Mouse (Mus musculus) heart, embryonic 11.5 days (tissue): ENCODE data around the gene Rtn1. TPM values are rescaled to one million over a fixed set of nuclear protein-coding genes. Genes with fewer than 3 reads are reported as not detected.
A peak's percentile ranks its signal among the peaks of the same experiment; 100 is the strongest.

ENCODE experiments used
- ATAC-seq: fragments of 200-750 bp; cut with Nextera tagmentation; replicated peaks from 2 replicates; pipeline ENCODE4 v1.8.0; 2017; ENCODE audit warnings: moderate library complexity; ENCODE audit not compliant: insufficient number of reproducible peaks, low FRiP score, low TSS enrichment
- H3K27ac ChIP-seq: fragments of 300-500 bp; sonication (generic); 2 replicates; pipeline ENCODE4 v1.5.1; 2014; ENCODE audit warnings: mild to moderate bottlenecking, low read depth, low read length
- H3K27me3 ChIP-seq: fragments of 300-500 bp; sonication (generic); 2 replicates; pipeline ENCODE4 v1.6.1; 2014; ENCODE audit warnings: mild to moderate bottlenecking, low read length, mixed read lengths; ENCODE audit not compliant: control insufficient read depth, insufficient read depth
- H3K36me3 ChIP-seq: fragments of 300-500 bp; sonication (generic); 2 replicates; pipeline ENCODE4 v1.6.1; 2014; ENCODE audit warnings: mild to moderate bottlenecking, low read length, moderate library complexity, mixed read lengths; ENCODE audit not compliant: control insufficient read depth, insufficient read depth
- H3K4me1 ChIP-seq: fragments of 300-500 bp; sonication (generic); 2 replicates; pipeline ENCODE4 v1.6.1; 2014; ENCODE audit warnings: low read length; ENCODE audit not compliant: control insufficient read depth, insufficient read depth
- H3K4me2 ChIP-seq: fragments of 300-500 bp; sonication (generic); 2 replicates; pipeline ENCODE4 v1.6.1; 2014; ENCODE audit warnings: mild to moderate bottlenecking, moderate library complexity
- H3K4me3 ChIP-seq: fragments of 300-500 bp; sonication (generic); 2 replicates; pipeline ENCODE4 v1.5.1; 2014; ENCODE audit warnings: low read depth, low read length
- H3K9ac ChIP-seq: fragments of 300-500 bp; sonication (generic); 2 replicates; pipeline ENCODE4 v1.6.1; 2014; ENCODE audit warnings: mild to moderate bottlenecking, low read depth, low read length, moderate library complexity
- H3K9me3 ChIP-seq: fragments of 300-500 bp; sonication (generic); replicated peaks from 2 replicates; pipeline ENCODE4 v1.6.1; 2016; ENCODE audit warnings: low read length; ENCODE audit not compliant: control insufficient read depth
- WGBS: fragments of 180-500 bp; shearing (Covaris S2); extraction: QIAGEN DNeasy Blood & Tissue Kit; methylation state at CpG from one replicate; pipeline ENCODE4 v1.1.7; 2014; ENCODE audit not compliant: insufficient replicate concordance; 5-methylcytosine and 5-hydroxymethylcytosine counted together
- polyA plus RNA-seq: library from polyadenylated mRNA; unstranded; fragments of >200 nt; fragmentation: Nextera tagmentation; extraction: Ambion mirVana; gene quantifications from 2 replicates; pipeline ENCODE4 v1.2.1, GENCODE M21; 2014

Rtn1 gene
- polyA plus RNA-seq = 20.1 and 22.5 TPM in 2 replicates

GRCm38 (mm10) chr12:72408954-72409353, at the start of gene Rtn1:
Rtn1 (minus strand) TSS chr12:72409054.
- Histone ChIP-seq H3K4me2 (peak within 1 kb of the TSS; percentile 98), H3K9me3 (no peaks in the 10 kb centered on the region), H3K27ac (no peak within 1 kb of the TSS), H3K4me1 (peaks cover 3% of the 10 kb centered on the region; the same call in 1 of the 2 replicates), H3K9ac (peak within 1 kb of the TSS; percentile 52; the same call in 1 of the 2 replicates), H3K27me3 (peaks cover 22% of the 10 kb centered on the region), H3K4me3 (peak within 1 kb of the TSS; percentile 74), H3K36me3 (no peaks in the 10 kb centered on the region)
- no peak for ATAC-seq
- WGBS = 30% methylated on average over 6 of the region's 6 CpGs

GRCm38 (mm10) chr12:72453941-72454340, 45.1 kb upstream of the Rtn1 start:
- Histone ChIP-seq H3K9me3 (no peaks in the 10 kb centered on the region), H3K27ac (no peak overlapping the region), H3K36me3 (no peaks in the 10 kb centered on the region), H3K9ac (no peak overlapping the region), H3K4me2 (no peak overlapping the region), H3K27me3 (no peaks in the 10 kb centered on the region), H3K4me1 (no peaks in the 10 kb centered on the region), H3K4me3 (no peak overlapping the region)
- ATAC-seq = no peak
- WGBS = 66% methylated on average over 17 of the region's 17 CpGs

GRCm38 (mm10) chr12:72441839-72442576, 33.2 kb upstream of the Rtn1 start, which contains the start of gene Lrrc9:
Lrrc9 (plus strand) TSS chr12:72441866.
- Histone ChIP-seq H3K9ac (peak within 1 kb of the TSS; percentile 72), H3K36me3 (no peaks in the 10 kb centered on the region), H3K4me2 (peak within 1 kb of the TSS; percentile 75), H3K9me3 (no peaks in the 10 kb centered on the region), H3K4me1 (no peaks in the 10 kb centered on the region), H3K4me3 (peak within 1 kb of the TSS; percentile 43), H3K27ac (peak within 1 kb of the TSS; percentile 30; the same call in 1 of the 2 replicates), H3K27me3 (no peaks in the 10 kb centered on the region)
- WGBS = under 1% methylated on average over 31 of the region's 31 CpGs
- ATAC-seq = peak; percentile 84

GRCm38 (mm10) chr12:72438961-72439480, 30.2 kb upstream of the Rtn1 start:
- no peaks in the 10 kb centered on the region for H3K27me3 ChIP-seq
- no peak overlapping the region for H3K9ac ChIP-seq
- H3K4me2 ChIP-seq = no peak overlapping the region
- H3K4me1 ChIP-seq = no peaks in the 10 kb centered on the region
- no peak for ATAC-seq
- H3K27ac ChIP-seq = no peak overlapping the region
- no peak overlapping the region for H3K4me3 ChIP-seq
- H3K36me3 ChIP-seq = no peaks in the 10 kb centered on the region
- 69% methylated on average over 6 of the region's 6 CpGs for WGBS
- no peaks in the 10 kb centered on the region for H3K9me3 ChIP-seq

GRCm38 (mm10) chr12:72437676-72438341, 29.0 kb upstream of the Rtn1 start:
- no peak for ATAC-seq

GRCm38 (mm10) chr12:72433241-72433865, 24.5 kb upstream of the Rtn1 start:
- no peaks in the 10 kb centered on the region for H3K4me1 ChIP-seq
- 0 out of 2 replicates have a peak overlapping the region, but pooled peaks have one; percentile 25 for H3K27ac ChIP-seq

More at GRCm38 (mm10) chr12:72437676-72438341, 29.0 kb upstream of the Rtn1 start:
- H3K4me3 ChIP-seq = no peak overlapping the region
- no peak overlapping the region for H3K27ac ChIP-seq
- no peaks in the 10 kb centered on the region for H3K27me3 ChIP-seq
- no peaks in the 10 kb centered on the region for H3K4me1 ChIP-seq
- no peak overlapping the region for H3K9ac ChIP-seq
- WGBS = 78% methylated on average over 10 of the region's 10 CpGs
- H3K9me3 ChIP-seq = no peaks in the 10 kb centered on the region
- H3K36me3 ChIP-seq = no peaks in the 10 kb centered on the region
- no peak overlapping the region for H3K4me2 ChIP-seq

GRCm38 (mm10) chr12:72432209-72432608, 23.4 kb upstream of the Rtn1 start:
- no peak overlapping the region for H3K4me2 ChIP-seq
- no peak overlapping the region for H3K27ac ChIP-seq
- 75% methylated on average over 4 of the region's 4 CpGs for WGBS

More at GRCm38 (mm10) chr12:72433241-72433865, 24.5 kb upstream of the Rtn1 start:
- H3K4me3 ChIP-seq = no peak overlapping the region
- no peak overlapping the region for H3K9ac ChIP-seq
- H3K36me3 ChIP-seq = no peaks in the 10 kb centered on the region
- no peak for ATAC-seq
- H3K9me3 ChIP-seq = no peaks in the 10 kb centered on the region
- H3K27me3 ChIP-seq = no peaks in the 10 kb centered on the region
- 58% methylated on average over 9 of the region's 9 CpGs for WGBS
- H3K4me2 ChIP-seq = no peak overlapping the region

GRCm38 (mm10) chr12:72427722-72428126, 18.9 kb upstream of the Rtn1 start:
- peak overlapping the region; percentile 31; the same call in 1 of the 2 replicates for H3K4me2 ChIP-seq
- 33% methylated on average over 11 of the region's 11 CpGs for WGBS

More at GRCm38 (mm10) chr12:72432209-72432608, 23.4 kb upstream of the Rtn1 start:
- Histone ChIP-seq H3K9ac (no peak overlapping the region), H3K4me3 (no peak overlapping the region), H3K27me3 (no peaks in the 10 kb centered on the region), H3K4me1 (no peaks in the 10 kb centered on the region), H3K9me3 (no peaks in the 10 kb centered on the region), H3K36me3 (no peaks in the 10 kb centered on the region)
- no peak for ATAC-seq

More at GRCm38 (mm10) chr12:72427722-72428126, 18.9 kb upstream of the Rtn1 start:
- Histone ChIP-seq H3K27ac (no peak overlapping the region), H3K4me3 (no peak overlapping the region), H3K9me3 (no peaks in the 10 kb centered on the region), H3K9ac (no peak overlapping the region), H3K4me1 (no peaks in the 10 kb centered on the region), H3K27me3 (no peaks in the 10 kb centered on the region), H3K36me3 (no peaks in the 10 kb centered on the region)
- no peak for ATAC-seq
